Mouse (Mus musculus): Measurements from ENCODE around the gene Gpc6.

GRCm38 (mm10) chr14:117390794-117391320 lies 465.7 kb downstream of the Gpc6 start:
- no peak for TF ChIP-seq POLR2A (IDR thresholded peaks at IDR 0.05; ENCODE audit: control insufficient read depth in 1 of 2, insufficient read depth in 1 of 2, low read depth in 1 of 2, low read length in 2 of 2, poor library complexity in 1 of 2)
- no peak for TF ChIP-seq MXI1 (IDR thresholded peaks at IDR 0.05; ENCODE audit: low read depth, low read length)
- TF ChIP-seq EP300 (IDR thresholded peaks at IDR 0.05; ENCODE audit: low read depth in 1 of 2, low read length in 2 of 2): no peak
